Mouse (Mus musculus): ENCODE data around the gene Filip1l. TPM values are rescaled to one million over a fixed set of nuclear protein-coding genes. Genes with fewer than 3 reads are reported as not detected.

Gene Filip1l
- polyA plus RNA-seq, 1 experiment from 2014 or later: 30.4 TPM

- 71% methylated on average over 3 of the region's 3 CpGs for WGBS
- Histone ChIP-seq H3K4me3 (replicated peaks; ENCODE audit: low read depth, low read length) (no peak overlapping the region), H3K4me1 (replicated peaks; ENCODE audit: insufficient read depth, low read length) (no peaks in the 10 kb centered on the region), H3K9me3 (replicated peaks; ENCODE audit: low read length) (no peaks in the 10 kb centered on the region), H3K27ac (no peak overlapping the region), H3K27me3 (ENCODE audit: insufficient read depth, low read length) (no peaks in the 10 kb centered on the region), H3K4me2 (ENCODE audit: low read length) (no peak overlapping the region), H3K36me3 (ENCODE audit: insufficient read depth, low read length) (no peaks in the 10 kb centered on the region), H3K9ac (ENCODE audit: low read depth, low read length) (no peak overlapping the region)
- TF ChIP-seq CTCF (IDR thresholded peaks at IDR 0.05; ENCODE audit: low read depth): no peak
- ATAC-seq (replicated peaks; ENCODE audit: low FRiP score, low read depth) (no peak), DNase-seq (ENCODE audit: low spot score) (no peak)
These were observed 3.9 kb upstream of the Filip1l start for GRCm38 (mm10) chr16:57349039-57349438.

- Histone ChIP-seq H3K36me3 (ENCODE audit: insufficient read depth, low read length) (no peaks in the 10 kb centered on the region), H3K27me3 (ENCODE audit: insufficient read depth, low read length) (no peaks in the 10 kb centered on the region), H3K4me3 (replicated peaks; ENCODE audit: low read depth, low read length) (no peak overlapping the region), H3K27ac (no peak overlapping the region), H3K9me3 (replicated peaks; ENCODE audit: low read length) (no peaks in the 10 kb centered on the region), H3K4me1 (replicated peaks; ENCODE audit: insufficient read depth, low read length) (no peaks in the 10 kb centered on the region), H3K9ac (ENCODE audit: low read depth, low read length) (no peak overlapping the region), H3K4me2 (ENCODE audit: low read length) (no peak overlapping the region)
- DNase-seq (ENCODE audit: low spot score) (no peak), ATAC-seq (replicated peaks; ENCODE audit: low FRiP score, low read depth) (no peak; the same call in 1 of the 2 replicates)
- 53% methylated on average over 3 of the region's 3 CpGs for WGBS
- TF ChIP-seq CTCF (IDR thresholded peaks at IDR 0.05; ENCODE audit: low read depth): no peak
These were observed 3.2 kb upstream of the Filip1l start for GRCm38 (mm10) chr16:57349689-57350088.

GRCm38 (mm10) chr16:57353166-57353721, 351 bp downstream of the Filip1l start:
- H3K27ac ChIP-seq: no peak overlapping the region
- H3K36me3 ChIP-seq (ENCODE audit: insufficient read depth, low read length): no peaks in the 10 kb centered on the region
- no peaks in the 10 kb centered on the region for H3K27me3 ChIP-seq (ENCODE audit: insufficient read depth, low read length)
- H3K4me2 ChIP-seq (ENCODE audit: low read length): no peak overlapping the region
- WGBS: 92% methylated on average over 11 of the region's 11 CpGs
- no peak for TF ChIP-seq CTCF (IDR thresholded peaks at IDR 0.05; ENCODE audit: low read depth)
- H3K4me1 ChIP-seq (replicated peaks; ENCODE audit: insufficient read depth, low read length): no peaks in the 10 kb centered on the region
- no peak overlapping the region for H3K4me3 ChIP-seq (replicated peaks; ENCODE audit: low read depth, low read length)
- ATAC-seq (replicated peaks; ENCODE audit: low FRiP score, low read depth) (no peak), DNase-seq (ENCODE audit: low spot score) (no peak)
- H3K9ac ChIP-seq (ENCODE audit: low read depth, low read length): no peak overlapping the region
- H3K9me3 ChIP-seq (replicated peaks; ENCODE audit: low read length): no peaks in the 10 kb centered on the region

- no peak overlapping the region for H3K27ac ChIP-seq
- no peak overlapping the region for H3K4me3 ChIP-seq (replicated peaks; ENCODE audit: low read depth, low read length)
- no peak overlapping the region for H3K9ac ChIP-seq (ENCODE audit: low read depth, low read length)
- WGBS: 53% methylated on average over 6 of the region's 6 CpGs
- no peaks in the 10 kb centered on the region for H3K36me3 ChIP-seq (ENCODE audit: insufficient read depth, low read length)
- no peaks in the 10 kb centered on the region for H3K4me1 ChIP-seq (replicated peaks; ENCODE audit: insufficient read depth, low read length)
- no peaks in the 10 kb centered on the region for H3K9me3 ChIP-seq (replicated peaks; ENCODE audit: low read length)
- TF ChIP-seq CTCF (IDR thresholded peaks at IDR 0.05; ENCODE audit: low read depth): no peak
- ATAC-seq (replicated peaks; ENCODE audit: low FRiP score, low read depth) (no peak), DNase-seq (ENCODE audit: low spot score) (peak; percentile 31)
- no peaks in the 10 kb centered on the region for H3K27me3 ChIP-seq (ENCODE audit: insufficient read depth, low read length)
- no peak overlapping the region for H3K4me2 ChIP-seq (ENCODE audit: low read length)
These were observed 1.0 kb downstream of the Filip1l start for GRCm38 (mm10) chr16:57353932-57354331.

GRCm38 (mm10) chr16:57356454-57356853, 3.6 kb downstream of the Filip1l start:
- Histone ChIP-seq H3K27ac (no peak overlapping the region), H3K4me3 (replicated peaks; ENCODE audit: low read depth, low read length) (no peak overlapping the region), H3K9me3 (replicated peaks; ENCODE audit: low read length) (no peaks in the 10 kb centered on the region), H3K27me3 (ENCODE audit: insufficient read depth, low read length) (no peaks in the 10 kb centered on the region), H3K4me2 (ENCODE audit: low read length) (no peak overlapping the region), H3K36me3 (ENCODE audit: insufficient read depth, low read length) (no peaks in the 10 kb centered on the region), H3K9ac (ENCODE audit: low read depth, low read length) (no peak overlapping the region), H3K4me1 (replicated peaks; ENCODE audit: insufficient read depth, low read length) (no peaks in the 10 kb centered on the region)
- TF ChIP-seq CTCF (IDR thresholded peaks at IDR 0.05; ENCODE audit: low read depth): no peak
- DNase-seq (ENCODE audit: low spot score): no peak
- ATAC-seq (replicated peaks; ENCODE audit: low FRiP score, low read depth): no peak
- 59% methylated on average over 6 of the region's 6 CpGs for WGBS

- H3K4me2 ChIP-seq (ENCODE audit: low read length): no peak overlapping the region
- no peak for DNase-seq (ENCODE audit: low spot score)
- 87% methylated on average over 6 of the region's 6 CpGs for WGBS
- no peaks in the 10 kb centered on the region for H3K27me3 ChIP-seq (ENCODE audit: insufficient read depth, low read length)
- no peaks in the 10 kb centered on the region for H3K36me3 ChIP-seq (ENCODE audit: insufficient read depth, low read length)
- no peak overlapping the region for H3K9ac ChIP-seq (ENCODE audit: low read depth, low read length)
- no peak overlapping the region for H3K27ac ChIP-seq
- H3K4me1 ChIP-seq (replicated peaks; ENCODE audit: insufficient read depth, low read length): no peaks in the 10 kb centered on the region
- H3K9me3 ChIP-seq (replicated peaks; ENCODE audit: low read length): no peaks in the 10 kb centered on the region
- TF ChIP-seq CTCF (IDR thresholded peaks at IDR 0.05; ENCODE audit: low read depth): no peak
- no peak overlapping the region for H3K4me3 ChIP-seq (replicated peaks; ENCODE audit: low read depth, low read length)
- no peak for ATAC-seq (replicated peaks; ENCODE audit: low FRiP score, low read depth)
These were observed 4.1 kb downstream of the Filip1l start for GRCm38 (mm10) chr16:57357011-57357410.

- Histone ChIP-seq H3K27ac (no peak overlapping the region), H3K36me3 (ENCODE audit: insufficient read depth, low read length) (no peaks in the 10 kb centered on the region), H3K4me3 (replicated peaks; ENCODE audit: low read depth, low read length) (no peak overlapping the region), H3K4me2 (ENCODE audit: low read length) (no peak overlapping the region), H3K9me3 (replicated peaks; ENCODE audit: low read length) (no peaks in the 10 kb centered on the region), H3K27me3 (ENCODE audit: insufficient read depth, low read length) (no peaks in the 10 kb centered on the region), H3K4me1 (replicated peaks; ENCODE audit: insufficient read depth, low read length) (no peaks in the 10 kb centered on the region; the same call in 1 of the 2 replicates), H3K9ac (ENCODE audit: low read depth, low read length) (no peak overlapping the region)
- ATAC-seq (replicated peaks; ENCODE audit: low FRiP score, low read depth) (no peak), DNase-seq (ENCODE audit: low spot score) (no peak)
- WGBS: 91% methylated on average over 10 of the region's 10 CpGs
- no peak for TF ChIP-seq CTCF (IDR thresholded peaks at IDR 0.05; ENCODE audit: low read depth)
These were observed 6.4 kb downstream of the Filip1l start for GRCm38 (mm10) chr16:57359251-57359650.
